Mouse (Mus musculus) lung, adult 2 months (tissue): ENCODE measurements around the gene Atp6ap1.

Experiments
- CTCF ChIP-seq: fragments of 200-500 bp; IDR thresholded peaks from 2 replicates; pipeline ENCODE4 v1.5.1; 2011; ENCODE audit warnings: mild to moderate bottlenecking, low read length, control low read depth; ENCODE audit not compliant: insufficient read depth
- POLR2A ChIP-seq: fragments of 200-500 bp; IDR thresholded peaks from 2 replicates; pipeline ENCODE4 v1.6.1; 2011; ENCODE audit warnings: low read depth, mild to moderate bottlenecking, control low read depth, low read length, borderline replicate concordance; ENCODE audit errors: extremely low read depth

- TF ChIP-seq CTCF (no peak), POLR2A (no peak)
These were observed 2.8 kb downstream of the Atp6ap1 start for GRCm38 (mm10) chrX:74299721-74300120.
